Comparison of ENCODE assay signal across 7 mouse cellular contexts in the genomic region with DNA sequence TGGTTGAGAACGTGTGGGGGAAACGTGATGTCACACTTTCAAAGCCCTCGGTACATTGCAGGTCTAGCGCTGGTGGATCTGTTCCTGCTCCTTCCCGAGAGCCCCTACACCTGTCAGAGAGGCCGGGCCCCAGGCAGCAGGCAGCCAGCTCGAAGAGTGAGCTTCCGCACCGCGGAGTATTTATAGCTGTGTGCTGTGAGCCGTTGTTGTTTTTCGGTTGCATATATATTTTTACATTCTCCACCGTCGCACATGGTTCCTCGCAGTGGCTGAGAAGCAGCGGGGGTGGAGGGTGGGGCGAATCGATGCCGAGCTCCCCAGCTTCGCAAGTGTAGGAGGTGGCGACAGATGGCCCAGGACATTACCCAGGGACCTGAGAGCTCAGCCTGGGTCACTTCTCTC. TPM values are rescaled to one million over a fixed set of nuclear protein-coding genes. Genes with fewer than 3 reads are reported as not detected.
DNase-seq lines count a peak whose midpoint lies in the region; ATAC-seq and TF ChIP-seq lines count a peak whose summit lies in the region.

No protein-coding gene starts in this region.

- H3K4me3 ChIP-seq in lung, embryonic 14.5 days (ENCODE audit: low read depth, low read length), result no peak overlapping the region
- no peak overlapping the region for H3K4me3 ChIP-seq in liver, embryonic 12.5 days
- no peak overlapping the region for H3K4me3 ChIP-seq in intestine, embryonic 16.5 days (ENCODE audit: low read length)

- DNase-seq in lung, embryonic 14.5 days, result no peak
- DNase-seq in lung, postnatal 10 days, result no peak
- DNase-seq in frontal cortex, postnatal 25 days (ENCODE audit: low spot score in 2 of 2), result peak; percentile 38 to 39
- DNase-seq in splenic B cell, adult 2 months (ENCODE audit: low read depth, low spot score), result peak; percentile 86
- DNase-seq in testis, postnatal 10 days (ENCODE audit: low spot score), result no peak

- H3K4me1 ChIP-seq in lung, embryonic 14.5 days (ENCODE audit: insufficient read depth), result peaks cover 10% of the 10 kb centered on the region
- H3K4me1 ChIP-seq in liver, embryonic 12.5 days, result peaks cover 11% of the 10 kb centered on the region; the same call in 1 of the 2 replicates
- H3K4me1 ChIP-seq in intestine, embryonic 16.5 days (ENCODE audit: control insufficient read depth, insufficient read depth, low read length), result peaks cover 22% of the 10 kb centered on the region

- 0 out of 2 replicates have a peak overlapping the region, but pooled peaks have one; percentile 15 for H3K4me2 ChIP-seq in lung, embryonic 14.5 days
- peak overlapping the region; percentile 19 for H3K4me2 ChIP-seq in liver, embryonic 12.5 days
- H3K4me2 ChIP-seq in intestine, embryonic 16.5 days (ENCODE audit: low read depth, low read length), result no peak overlapping the region; the same call in 1 of the 2 replicates

- H3K27me3 ChIP-seq in lung, embryonic 14.5 days (ENCODE audit: insufficient read depth, low read length), result no peaks in the 10 kb centered on the region
- peaks cover 45% of the 10 kb centered on the region for H3K27me3 ChIP-seq in liver, embryonic 12.5 days (replicated peaks)
- H3K27me3 ChIP-seq in splenic B cell, adult 2 months (ENCODE audit: control insufficient read depth, insufficient read depth, low read length, poor library complexity, severe bottlenecking), result no peaks in the 10 kb centered on the region
- H3K27me3 ChIP-seq in intestine, embryonic 16.5 days (replicated peaks; ENCODE audit: control insufficient read depth, insufficient read depth, low read length), result no peaks in the 10 kb centered on the region

- H3K27ac ChIP-seq in lung, embryonic 14.5 days (ENCODE audit: low read depth), result no peak overlapping the region
- H3K27ac ChIP-seq in liver, embryonic 12.5 days, result no peak overlapping the region
- no peak overlapping the region for H3K27ac ChIP-seq in intestine, embryonic 16.5 days (ENCODE audit: low read length)

- no peak for TF ChIP-seq CTCF in lung, embryonic 14.5 days (IDR thresholded peaks at IDR 0.05; ENCODE audit: low read depth)

- no peak overlapping the region for H3K9ac ChIP-seq in lung, embryonic 14.5 days
- H3K9ac ChIP-seq in liver, embryonic 12.5 days, result no peak overlapping the region
- no peak overlapping the region for H3K9ac ChIP-seq in intestine, embryonic 16.5 days (ENCODE audit: low read depth, low read length)

- no peaks in the 10 kb centered on the region for H3K9me3 ChIP-seq in lung, embryonic 14.5 days (ENCODE audit: low read depth, low read length)
- H3K9me3 ChIP-seq in liver, embryonic 12.5 days (replicated peaks), result no peaks in the 10 kb centered on the region
- no peaks in the 10 kb centered on the region for H3K9me3 ChIP-seq in intestine, embryonic 16.5 days (ENCODE audit: control insufficient read depth, low read length)

- WGBS in lung, embryonic 14.5 days, result 18% methylated on average over 21 of the region's 21 CpGs
- WGBS in liver, embryonic 12.5 days (ENCODE audit: insufficient replicate concordance), result 24% methylated on average over 21 of the region's 21 CpGs
- WGBS in intestine, embryonic 16.5 days, result 31% methylated on average over 21 of the region's 21 CpGs

- no peak for ATAC-seq in lung, embryonic 14.5 days (ENCODE audit: insufficient read depth)
- 0 out of 2 replicates have a peak, but pooled peaks have one; percentile 19 for ATAC-seq in liver, embryonic 12.5 days
- no peak for ATAC-seq in intestine, embryonic 16.5 days

- H3K36me3 ChIP-seq in lung, embryonic 14.5 days (ENCODE audit: insufficient read depth), result no peaks in the 10 kb centered on the region
- no peaks in the 10 kb centered on the region for H3K36me3 ChIP-seq in liver, embryonic 12.5 days
- H3K36me3 ChIP-seq in splenic B cell, adult 2 months (ENCODE audit: control insufficient read depth, insufficient read depth, low read length, poor library complexity, severe bottlenecking), result no peaks in the 10 kb centered on the region
- no peaks in the 10 kb centered on the region for H3K36me3 ChIP-seq in intestine, embryonic 16.5 days (ENCODE audit: control insufficient read depth, insufficient read depth, low read length)

RNA-seq across cellular contexts. Expression of a gene that starts 11.0 kb away (rescaled TPM):
- 1.5 and 1.8 TPM in 2 replicates for polyA plus RNA-seq in lung, embryonic 14.5 days (2014; fragmentation: Nextera tagmentation; extraction: Ambion mirVana)
- polyA plus RNA-seq in liver, embryonic 12.5 days (2016; fragmentation: Nextera tagmentation; extraction: Ambion mirVana), result 1.5 and 1.6 TPM in 2 replicates
- polyA plus RNA-seq in intestine, embryonic 16.5 days (2015; fragmentation: Nextera tagmentation; extraction: Ambion mirVana), result 0.95 and 1.1 TPM in 2 replicates

Comparison
In these comparisons a context has a peak if more than half of its experiments do, and no peak if none do; other contexts are left out.
1. DNase-seq: peak in frontal cortex, postnatal 25 days (2 of 2) and splenic B cell, adult 2 months (single experiment); none in lung, embryonic 14.5 days (single experiment), lung, postnatal 10 days (single experiment) and testis, postnatal 10 days (single experiment).